Mouse (Mus musculus): ENCODE data around the gene Lsr.
"Not testable (repeated sequence)": the region's sequence is repeated elsewhere in the genome, so short reads cannot be mapped to it uniquely, and the experiment has no call there.

GRCm38 (mm10) chr7:30935422-30936099, 37.7 kb downstream of the Lsr start:
- not testable (repeated sequence) for TF ChIP-seq CTCF (IDR thresholded peaks at IDR 0.05; ENCODE audit: borderline replicate concordance, insufficient read depth, low read depth, low read length); POLR2A (IDR thresholded peaks at IDR 0.05; ENCODE audit: borderline replicate concordance, insufficient read depth, low read length)

Measured in cerebellum, adult 2 months (tissue).